Mouse (Mus musculus) spleen, postnatal 4 days (tissue): Measurements from ENCODE around the gene Acvr1b.

Source experiments
- DNase-seq, 2 experiments: peaks; one replicate each; pipeline ENCODE4 v3.0.0; 2022; ENCODE audit warnings: low spot score in 2 of 2

Acvr1b gene

DNA sequence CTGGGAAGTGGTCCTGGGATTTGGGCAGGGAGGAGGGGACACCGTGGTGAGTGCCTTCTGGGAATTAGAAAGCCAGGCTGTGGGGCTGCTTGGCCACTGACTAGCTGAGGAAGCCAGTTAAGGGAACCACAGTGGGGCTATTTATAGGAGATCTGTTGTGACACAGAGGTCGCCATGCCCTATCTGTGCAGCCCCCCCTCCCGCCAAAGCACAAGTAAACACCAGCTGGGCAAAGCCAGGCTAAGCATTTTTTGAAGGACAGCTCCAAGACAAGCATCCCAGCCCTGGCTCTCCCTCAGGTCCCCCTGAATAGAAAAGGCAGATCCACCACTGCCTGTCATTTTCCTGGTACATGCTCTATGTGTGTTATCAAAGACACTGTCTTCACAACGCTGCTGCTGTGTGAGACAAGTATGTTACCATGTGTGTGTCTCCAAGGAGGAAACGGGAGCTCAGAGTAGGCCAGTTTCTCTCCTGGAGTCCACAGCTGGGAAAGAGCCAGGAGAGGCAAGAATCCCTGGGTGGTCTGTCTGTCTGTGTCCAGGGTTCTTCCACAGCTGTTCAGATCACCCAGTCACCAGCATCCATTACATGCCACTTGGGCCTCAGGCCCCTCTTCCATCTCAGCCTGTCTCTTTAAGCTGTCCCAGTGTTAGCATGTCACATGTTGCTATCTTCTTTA is 74.3 kb downstream of the Acvr1b start:
- DNase-seq: no peak

DNA sequence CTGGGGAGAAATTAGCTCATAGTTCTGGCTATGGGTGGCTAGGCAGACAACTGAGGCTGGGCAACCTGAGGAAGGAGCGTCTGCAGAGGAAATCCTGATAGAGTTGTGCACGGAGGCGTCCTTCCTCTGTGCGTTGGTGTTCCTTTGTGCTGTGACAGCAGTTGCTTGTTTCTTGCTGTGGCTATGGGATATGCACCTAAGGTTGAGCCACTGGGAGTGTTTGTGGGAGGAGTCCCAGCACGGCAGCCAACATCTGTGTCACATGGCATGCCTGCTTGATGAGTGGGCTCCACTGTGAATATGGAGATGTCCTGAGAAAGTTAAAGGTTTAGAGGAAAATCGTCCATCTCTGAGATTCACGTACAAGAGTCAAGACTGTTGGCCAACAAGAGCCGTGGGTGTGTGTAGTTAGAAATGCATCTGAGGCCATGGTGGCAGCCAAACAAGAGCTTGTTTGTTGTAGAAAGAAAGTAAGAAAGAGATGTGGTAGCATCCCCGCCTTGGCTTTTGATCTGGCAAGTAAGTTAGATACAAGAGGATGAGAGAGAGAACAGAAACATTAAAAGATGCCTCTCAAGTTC is 76.4 kb downstream of the Acvr1b start:
- no peak for DNase-seq

DNA sequence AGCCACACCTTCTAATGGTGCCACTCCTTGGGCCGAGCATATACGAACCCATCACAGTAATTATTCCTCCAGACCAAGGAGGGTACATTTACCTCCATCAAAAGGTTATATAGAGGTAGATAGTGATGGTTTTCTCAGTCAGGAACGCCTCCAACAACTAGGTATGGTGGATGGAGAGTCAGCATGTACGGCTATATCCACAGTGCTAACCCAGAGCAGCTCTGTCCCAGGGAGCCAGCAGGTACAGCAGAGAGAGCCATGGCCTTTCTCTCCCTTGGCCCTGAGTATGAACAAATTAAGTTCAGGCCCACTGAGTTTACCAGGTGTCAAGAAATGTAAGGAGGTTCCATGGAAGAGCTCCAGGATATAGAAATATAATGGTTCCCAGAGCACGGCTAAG is 78.1 kb downstream of the Acvr1b start:
- DNase-seq: no peak

DNA sequence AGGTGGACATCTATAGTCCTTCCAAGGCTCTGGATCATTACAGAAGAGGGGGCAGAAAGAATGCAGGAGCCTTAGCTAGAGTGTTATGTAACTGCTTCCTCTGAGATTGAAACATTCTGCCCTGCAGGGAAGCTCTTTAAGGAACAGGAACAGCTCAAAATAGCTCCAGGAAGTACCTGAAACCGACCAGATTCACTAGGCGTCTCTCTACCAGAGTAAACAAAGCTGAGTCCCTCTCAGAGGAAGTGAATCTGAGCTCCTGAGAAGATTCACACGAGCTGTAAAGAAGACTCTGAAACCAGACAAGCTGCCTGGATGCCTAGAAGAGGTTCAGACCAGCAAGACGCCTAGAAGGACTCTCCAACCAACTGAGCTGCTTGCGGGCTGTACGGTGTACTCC is 78.7 kb downstream of the Acvr1b start:
- no peak for DNase-seq

DNA sequence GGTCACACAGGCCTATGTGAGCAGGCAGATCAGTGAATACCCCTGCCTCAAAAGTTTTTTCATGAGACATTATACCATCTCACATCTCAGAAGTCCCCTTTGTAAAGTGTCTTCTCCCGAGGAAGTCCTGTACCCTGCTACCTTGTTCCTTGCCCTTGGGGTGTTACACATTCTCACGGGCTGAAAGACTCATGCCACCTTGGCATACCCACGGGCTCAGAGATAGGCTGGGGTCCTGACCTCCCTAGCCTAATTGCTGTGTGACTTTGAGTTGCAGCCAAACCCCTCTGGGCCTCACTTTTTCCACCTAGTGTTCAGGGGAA is 79.7 kb downstream of the Acvr1b start:
- no peak for DNase-seq

DNA sequence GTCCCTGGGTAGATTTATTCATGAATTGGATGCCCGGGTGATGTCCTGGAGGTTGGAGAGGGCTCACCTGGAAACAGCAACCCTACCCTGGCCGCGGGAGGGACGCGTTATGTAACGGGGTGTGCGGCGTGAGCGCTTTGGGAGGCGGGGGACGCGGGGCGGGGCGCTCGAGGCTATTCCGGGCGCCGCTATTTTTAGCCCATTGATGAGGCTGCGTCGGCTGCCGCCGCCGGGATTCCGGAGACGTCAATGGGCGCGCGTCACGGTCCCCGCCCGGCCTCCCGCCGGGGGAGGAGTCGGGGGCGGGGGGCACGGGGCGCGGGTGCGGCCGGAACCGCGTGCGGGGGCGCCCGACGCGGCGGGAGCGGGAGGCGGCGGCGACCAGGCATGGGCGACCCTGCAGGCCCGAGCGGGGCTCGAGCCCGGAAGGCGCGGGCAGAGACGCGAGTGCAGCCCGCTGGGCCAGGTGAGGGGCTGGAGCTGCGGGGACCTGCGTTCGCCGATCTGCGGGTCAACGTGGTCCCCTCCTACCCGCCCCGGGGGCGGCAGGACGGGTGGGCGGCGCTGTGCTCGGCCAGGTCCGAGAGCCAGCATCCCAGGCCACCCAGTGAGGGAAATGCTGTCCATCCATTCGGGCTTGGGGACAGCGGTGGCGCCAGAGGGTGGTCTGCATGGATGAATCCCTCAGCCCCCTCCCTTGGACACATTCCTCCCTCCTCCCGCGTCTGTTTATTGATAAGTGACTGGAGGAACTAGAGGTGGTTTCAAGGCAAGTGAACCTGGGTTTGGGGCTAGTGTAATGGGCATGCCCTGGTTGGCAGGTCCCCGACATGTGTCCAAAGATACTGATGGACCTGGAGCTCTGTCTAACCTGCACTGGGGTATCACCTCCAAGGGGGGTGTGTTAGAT is 80.3 kb downstream of the Acvr1b start, which contains the start of gene Nr4a1:
TSS of gene Nr4a1 (plus strand) at position 384 of the 910 bp plus-strand sequence.
- DNase-seq: peak; percentile 48 to 75

DNA sequence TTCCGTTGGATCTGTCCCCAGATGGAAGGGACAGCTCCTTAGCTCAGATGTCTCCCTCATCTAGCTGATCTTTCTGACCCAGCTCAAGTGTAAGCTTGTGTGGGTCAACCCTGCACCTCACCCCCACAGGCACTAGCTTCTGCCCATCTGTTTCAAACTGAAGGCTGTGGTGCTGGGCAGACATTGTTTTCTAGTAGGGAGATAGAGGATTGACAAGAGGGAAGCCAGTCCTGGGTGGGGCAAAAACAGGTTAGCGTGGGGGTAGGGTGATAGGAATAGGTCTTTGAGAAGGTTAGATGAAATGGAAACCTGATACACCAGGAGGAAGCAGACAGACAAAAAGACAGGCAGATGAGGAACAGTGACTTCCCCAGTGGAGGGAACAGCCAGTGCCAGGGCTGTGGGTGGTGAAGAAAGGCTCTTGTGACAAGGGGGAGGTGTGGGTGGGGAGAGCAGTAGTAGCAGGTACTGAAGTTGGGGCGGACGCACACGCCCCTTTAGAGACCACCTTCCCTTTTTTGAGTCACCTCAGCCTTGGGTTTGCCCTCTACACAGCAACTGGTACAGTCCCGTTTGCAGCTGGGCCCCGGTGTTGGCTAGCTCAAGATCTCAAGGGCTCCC is 82.1 kb downstream of the Acvr1b start:
- no peak for DNase-seq

DNA sequence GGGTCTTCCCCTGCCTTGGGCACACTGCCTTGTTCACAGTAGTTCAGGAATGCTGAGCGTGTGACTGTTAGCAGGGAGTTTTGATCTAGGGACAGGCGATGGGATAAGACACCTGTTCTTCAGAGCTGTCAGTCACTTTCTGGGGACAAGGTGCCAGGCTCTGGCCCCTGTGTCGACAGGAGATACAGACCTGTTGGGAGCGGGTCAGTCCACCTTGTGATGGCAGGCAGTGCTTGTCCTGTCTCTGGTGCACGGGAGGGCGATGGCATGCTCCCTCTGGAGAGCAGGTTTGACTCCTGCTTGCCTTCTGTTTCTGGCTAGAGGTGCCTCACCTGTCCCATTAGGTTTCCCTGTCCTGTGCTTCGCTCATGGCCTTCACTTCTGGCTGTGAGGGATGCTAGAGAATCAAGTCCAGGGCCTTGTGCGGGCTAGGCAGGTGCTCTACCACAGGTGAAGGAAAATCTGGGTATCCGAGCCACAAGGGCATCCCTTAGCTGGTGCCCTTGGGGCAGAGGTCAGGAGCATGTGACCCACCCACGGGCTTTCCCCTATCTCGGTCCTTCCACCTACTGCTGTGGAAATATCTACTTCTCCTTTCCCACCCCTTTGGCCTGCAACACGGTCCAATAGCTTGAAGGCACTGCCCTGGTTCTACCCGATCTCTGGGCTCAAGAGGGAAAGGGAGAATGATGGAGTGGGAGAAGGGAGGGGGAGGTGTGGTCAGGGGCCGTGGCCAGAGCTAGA is 82.8 kb downstream of the Acvr1b start:
- no peak for DNase-seq

DNA sequence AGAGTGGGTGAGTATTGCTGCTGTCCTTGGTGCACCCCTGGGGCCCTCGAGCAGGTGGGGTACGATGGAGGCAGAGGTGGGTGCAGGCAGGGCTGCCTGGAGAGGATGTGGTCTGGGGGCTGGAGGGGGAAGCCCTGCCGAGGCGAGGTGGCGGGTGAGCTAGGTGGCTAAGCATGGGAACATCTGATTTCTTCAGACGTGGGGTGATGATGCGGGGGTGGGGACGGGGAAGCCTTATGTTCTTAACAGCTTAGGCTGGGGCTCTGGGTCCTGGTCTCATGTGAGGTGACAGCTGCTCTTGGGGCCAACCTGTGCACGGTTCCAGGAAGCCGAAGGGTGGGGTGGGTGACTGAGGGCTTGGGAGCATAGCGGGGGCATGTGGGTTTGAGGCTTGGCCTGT is 84.6 kb downstream of the Acvr1b start:
- peak; percentile 38 to 67 for DNase-seq

DNA sequence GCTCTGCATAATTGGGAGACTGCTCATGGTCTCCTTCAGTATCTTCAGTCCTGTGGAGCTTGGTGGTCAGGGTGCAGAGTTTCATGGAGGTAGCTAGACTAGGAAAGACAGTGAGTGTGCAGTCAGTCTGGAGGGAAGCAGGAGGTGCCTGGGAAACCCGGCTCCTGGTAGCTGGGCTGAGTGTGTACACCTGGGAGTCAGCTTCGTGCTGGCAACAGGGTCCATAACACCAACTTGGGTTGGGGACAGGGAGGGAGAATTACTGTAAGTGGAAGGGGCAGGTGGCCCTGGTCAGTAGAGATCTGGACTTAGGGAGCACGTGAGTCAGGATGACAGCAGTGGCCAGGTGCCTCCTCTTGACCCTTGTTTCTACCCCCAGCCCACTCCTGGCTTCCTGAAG is 86.1 kb downstream of the Acvr1b start:
- no peak for DNase-seq

DNA sequence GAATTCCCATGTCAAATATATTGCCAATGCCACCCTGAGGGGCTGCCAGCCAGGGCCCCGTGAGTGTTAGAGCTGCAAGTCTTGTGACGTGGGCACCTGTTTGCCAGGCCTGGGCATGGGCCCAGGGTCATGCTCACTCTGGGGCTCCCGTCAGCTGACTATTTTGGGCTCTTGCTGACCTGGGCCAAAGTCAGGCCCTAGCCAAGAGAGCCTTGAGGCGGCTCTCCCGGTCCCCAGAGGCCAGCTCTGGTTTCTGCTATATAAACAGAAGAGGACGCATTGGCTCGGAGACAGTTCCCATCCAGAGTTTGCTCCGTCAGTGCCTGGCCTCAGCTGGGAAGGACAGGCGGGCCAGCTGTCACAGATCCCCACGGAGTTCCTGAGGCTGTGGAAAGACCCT is 86.5 kb downstream of the Acvr1b start:
- no peak for DNase-seq

DNA sequence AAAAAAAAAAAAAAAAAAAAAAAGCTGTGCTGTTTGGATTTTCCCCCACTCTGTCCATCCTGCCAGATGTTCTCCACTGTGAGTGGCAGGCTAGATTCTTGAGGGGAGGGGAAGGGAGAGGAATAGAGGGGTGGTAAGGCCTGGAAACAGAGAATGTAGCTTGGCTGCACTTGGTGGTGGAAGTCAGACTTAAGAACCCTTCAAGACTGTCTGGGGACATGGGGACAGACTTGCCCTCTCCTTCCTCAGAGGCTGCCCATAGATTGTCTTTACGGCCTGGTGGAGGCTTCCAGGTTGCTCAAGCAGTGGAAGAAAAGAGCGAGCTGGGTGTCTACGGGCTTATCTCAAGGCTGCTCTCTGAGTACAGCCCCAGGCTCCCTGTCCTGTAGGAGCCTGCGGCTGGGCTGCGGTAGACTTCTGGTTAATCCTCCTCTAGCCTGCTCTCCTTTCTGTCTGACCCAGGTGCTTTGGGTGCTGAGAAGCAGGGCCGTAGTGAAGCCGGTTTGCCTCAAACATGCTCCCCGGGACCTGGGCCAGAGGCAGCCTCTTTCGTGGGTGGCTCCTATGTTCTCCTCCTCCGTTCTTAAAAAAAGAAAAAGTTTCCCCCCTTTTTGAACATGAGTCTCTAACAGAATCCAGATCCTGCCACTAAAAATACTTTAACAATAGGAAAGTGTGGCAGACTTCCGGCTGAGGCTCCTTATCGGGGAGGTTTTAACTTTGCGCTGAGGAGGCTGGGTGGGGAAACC is 87.2 kb downstream of the Acvr1b start:
- no peak for DNase-seq

DNA sequence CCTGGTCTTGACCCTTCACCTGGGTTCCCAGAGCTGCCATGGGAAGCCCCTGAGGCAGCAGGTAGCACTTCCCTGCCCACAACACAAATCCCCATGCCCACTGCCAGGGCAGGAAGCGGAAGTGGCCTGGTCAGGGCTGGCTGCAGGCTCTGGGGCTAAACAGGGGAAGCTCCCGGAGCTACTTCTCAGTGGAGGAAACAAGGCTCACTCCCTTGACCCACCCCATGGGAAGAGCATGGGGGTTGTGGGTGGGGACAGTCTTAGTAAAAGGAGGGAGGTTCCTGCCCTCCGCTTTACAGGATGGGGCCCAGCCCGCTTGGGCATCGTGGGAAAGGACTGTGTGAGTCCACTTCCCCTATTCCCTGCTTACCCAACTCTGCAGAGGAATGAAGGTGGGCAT is 88.6 kb downstream of the Acvr1b start:
- peak in 1 of 2 experiments; percentile 47 for DNase-seq
